Comparison of ENCODE assay signal across 20 mouse cellular contexts in the genomic region with DNA sequence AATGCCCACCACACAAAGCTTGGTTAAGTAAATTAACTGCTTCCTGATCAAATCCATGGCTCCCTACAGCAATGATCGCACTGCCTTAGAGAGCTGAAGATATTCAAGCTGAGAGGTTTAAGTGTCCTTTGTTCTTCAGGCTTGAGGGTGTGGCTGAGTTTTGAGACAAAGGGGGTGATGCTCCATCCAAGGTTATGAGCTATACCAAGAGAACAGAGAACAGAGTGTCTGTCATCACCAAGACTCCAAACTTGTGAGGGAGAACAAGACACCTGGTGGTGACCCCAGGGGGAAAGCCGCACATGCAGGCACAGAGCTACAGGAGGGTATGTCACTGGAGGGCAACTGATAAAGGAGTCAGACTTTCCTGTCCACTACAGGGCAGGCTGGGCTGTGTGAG.
DNase-seq lines count a peak whose midpoint lies in the region; ATAC-seq lines count a peak whose summit lies in the region.
"Had no signal": no experiment of that assay in that cellular context is flagged by ENCODE, and none has a peak within 500 bp of the region (broad histone marks: within the 10 kb centered on the region; RNA-seq: fewer than 3 reads in every experiment).

No protein-coding gene starts in this region.

- H3K4me1 ChIP-seq in hindbrain, embryonic 10.5 days (replicated peaks): peaks cover 77% of the 10 kb centered on the region
- peaks cover 36% of the 10 kb centered on the region for H3K4me1 ChIP-seq in hindbrain, embryonic 14.5 days (replicated peaks; ENCODE audit: control insufficient read depth, insufficient read depth, low read length)
- peaks cover 86% of the 10 kb centered on the region for H3K4me1 ChIP-seq in midbrain, embryonic 13.5 days (replicated peaks)

- no peaks in the 10 kb centered on the region for H3K9me3 ChIP-seq in hindbrain, embryonic 10.5 days
- no peaks in the 10 kb centered on the region for H3K9me3 ChIP-seq in hindbrain, embryonic 14.5 days (ENCODE audit: control insufficient read depth, low read length)
- no peaks in the 10 kb centered on the region for H3K9me3 ChIP-seq in midbrain, embryonic 13.5 days
- H3K9me3 ChIP-seq: neural tube, embryonic 12.5 days; stomach, embryonic 15.5 days had no signal

- H3K4me2 ChIP-seq in hindbrain, embryonic 14.5 days (replicated peaks): no peak overlapping the region
- H3K4me2 ChIP-seq in midbrain, embryonic 13.5 days (replicated peaks): no peak overlapping the region
- H3K4me2 ChIP-seq: liver, embryonic 11.5 days; neural tube, embryonic 12.5 days; stomach, embryonic 15.5 days had no signal

- peak overlapping the region; percentile 77 for H3K27ac ChIP-seq in hindbrain, embryonic 10.5 days
- H3K27ac ChIP-seq in hindbrain, embryonic 14.5 days: no peak overlapping the region
- H3K27ac ChIP-seq in midbrain, embryonic 13.5 days: peak overlapping the region; percentile 94
- H3K27ac ChIP-seq: neural tube, embryonic 12.5 days; stomach, embryonic 15.5 days had no signal

- no peak for ATAC-seq in hindbrain, embryonic 14.5 days (ENCODE audit: low FRiP score)
- ATAC-seq in midbrain, embryonic 13.5 days: no peak

- no peaks in the 10 kb centered on the region for H3K36me3 ChIP-seq in hindbrain, embryonic 10.5 days
- no peaks in the 10 kb centered on the region for H3K36me3 ChIP-seq in hindbrain, embryonic 14.5 days (replicated peaks; ENCODE audit: control insufficient read depth, insufficient read depth)
- H3K36me3 ChIP-seq in midbrain, embryonic 13.5 days: no peaks in the 10 kb centered on the region
- H3K36me3 ChIP-seq: neural tube, embryonic 12.5 days; stomach, embryonic 15.5 days had no signal

- DNase-seq in hindbrain, embryonic 10.5 days (ENCODE audit: low spot score): no peak
- no peak for DNase-seq in hindbrain, embryonic 14.5 days (ENCODE audit: low spot score)
- peak; percentile 76 for DNase-seq in ZHBTc4 (ENCODE audit: low read depth, low spot score)
- peak; percentile 40 to 51 for DNase-seq in thymus, postnatal 36 days
- no peak for DNase-seq in cerebellum, adult 8-10 months
- no peak for DNase-seq in left cerebral cortex, adult 18-20 months (ENCODE audit: low spot score in 2 of 2)
- DNase-seq: B cell, adult 2 months; cerebellum, postnatal 10 days; embryo, embryonic 11 days; gastrocnemius, postnatal 14 days; kidney, adult 9 months; kidney, postnatal 36 days; layer of hippocampus, postnatal 36 days; left cerebral cortex, postnatal 4 days; lung, adult 2 months; lung, postnatal 4 days had no signal

- no peaks in the 10 kb centered on the region for H3K27me3 ChIP-seq in hindbrain, embryonic 10.5 days (ENCODE audit: insufficient read depth, poor library complexity, severe bottlenecking)
- no peaks in the 10 kb centered on the region for H3K27me3 ChIP-seq in hindbrain, embryonic 14.5 days (ENCODE audit: control insufficient read depth, insufficient read depth, low read length)
- H3K27me3 ChIP-seq in midbrain, embryonic 13.5 days: no peaks in the 10 kb centered on the region
- H3K27me3 ChIP-seq: neural tube, embryonic 12.5 days; stomach, embryonic 15.5 days had no signal

- H3K4me3 ChIP-seq in hindbrain, embryonic 10.5 days: no peak overlapping the region
- no peak overlapping the region for H3K4me3 ChIP-seq in hindbrain, embryonic 14.5 days (replicated peaks; ENCODE audit: low read length)
- H3K4me3 ChIP-seq in midbrain, embryonic 13.5 days (replicated peaks): no peak overlapping the region
- H3K4me3 ChIP-seq: neural tube, embryonic 12.5 days; stomach, embryonic 15.5 days had no signal

- no peak overlapping the region for H3K9ac ChIP-seq in hindbrain, embryonic 14.5 days
- no peak overlapping the region for H3K9ac ChIP-seq in midbrain, embryonic 13.5 days (replicated peaks)
- H3K9ac ChIP-seq: neural tube, embryonic 12.5 days; stomach, embryonic 15.5 days had no signal

- WGBS in hindbrain, embryonic 10.5 days: 58% methylated on average over 2 of the region's 2 CpGs
- WGBS in hindbrain, embryonic 14.5 days: 67% methylated on average over 2 of the region's 2 CpGs
- WGBS in midbrain, embryonic 13.5 days: 39% methylated on average over 2 of the region's 2 CpGs

Comparison
In these comparisons a context has a peak if more than half of its experiments do, and no peak if none do; other contexts are left out.
1. DNase-seq: peak in ZHBTc4 (single experiment) and thymus, postnatal 36 days (2 of 2); none in hindbrain, embryonic 10.5 days (single experiment), hindbrain, embryonic 14.5 days (single experiment), cerebellum, adult 8-10 months (single experiment) and left cerebral cortex, adult 18-20 months (0 of 2).